Mouse (Mus musculus): ENCODE measurements around the gene Ttc3. TPM values are rescaled to one million over a fixed set of nuclear protein-coding genes. Genes with fewer than 3 reads are reported as not detected.
A peak's percentile ranks its signal among the peaks of the same experiment; 100 is the strongest.
"Not testable (repeated sequence)": the region's sequence is repeated elsewhere in the genome, so short reads cannot be mapped to it uniquely, and the experiment has no call there.

The Ttc3 gene
- total and polyA plus RNA-seq, 2 experiments from 2014 or later = 1,014 to 1,263 TPM

DNA sequence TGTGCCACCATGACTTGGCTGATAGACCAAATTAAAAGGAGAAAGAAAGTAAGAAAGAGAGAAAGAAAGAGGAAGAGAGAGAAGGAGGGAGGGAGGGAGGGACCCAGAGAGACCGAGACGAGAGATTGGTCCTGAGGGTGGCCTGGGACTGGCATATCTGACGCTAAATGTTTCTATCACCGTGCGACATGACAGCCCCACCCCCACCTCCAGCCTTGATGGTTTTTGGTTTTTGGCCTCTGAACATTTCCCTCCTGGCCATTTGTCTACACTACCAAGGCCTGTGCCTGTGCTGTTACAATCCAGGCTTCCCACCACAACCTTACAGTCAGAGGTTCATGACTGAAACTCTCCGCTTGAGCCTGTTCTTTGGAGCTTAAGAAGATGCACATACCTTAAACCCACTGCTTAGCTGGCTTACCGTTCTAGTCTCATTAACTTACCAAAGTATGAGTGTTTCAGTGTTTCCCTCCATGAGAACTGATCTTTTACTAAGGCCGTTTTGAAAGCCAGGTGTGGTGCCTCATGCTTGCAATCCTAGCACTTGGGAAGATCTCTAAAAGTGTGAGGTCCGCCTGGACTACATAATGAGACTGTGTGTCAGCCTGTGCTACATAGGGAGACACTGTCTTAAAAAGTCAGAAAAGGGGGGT lies 39.1 kb upstream of the Ttc3 start:
- WGBS = 88% methylated on average over 9 of the region's 9 CpGs
- TF ChIP-seq CTCF (IDR thresholded peaks at IDR 0.05; ENCODE audit: low read depth) = no peak
- no peak for ATAC-seq
- Histone ChIP-seq H3K36me3 (ENCODE audit: insufficient read depth) (no peaks in the 10 kb centered on the region), H3K4me1 (ENCODE audit: insufficient read depth) (peaks cover 9% of the 10 kb centered on the region; the same call in 1 of the 2 replicates), H3K27me3 (ENCODE audit: insufficient read depth, low read length) (peaks cover 18% of the 10 kb centered on the region), H3K4me2 (ENCODE audit: low read depth) (no peak overlapping the region), H3K9ac (no peak overlapping the region), H3K4me3 (ENCODE audit: low read depth, low read length) (no peak overlapping the region), H3K27ac (ENCODE audit: low read depth, low read length) (no peak overlapping the region), H3K9me3 (ENCODE audit: low read length) (no peaks in the 10 kb centered on the region)
- no peak for DNase-seq

DNA sequence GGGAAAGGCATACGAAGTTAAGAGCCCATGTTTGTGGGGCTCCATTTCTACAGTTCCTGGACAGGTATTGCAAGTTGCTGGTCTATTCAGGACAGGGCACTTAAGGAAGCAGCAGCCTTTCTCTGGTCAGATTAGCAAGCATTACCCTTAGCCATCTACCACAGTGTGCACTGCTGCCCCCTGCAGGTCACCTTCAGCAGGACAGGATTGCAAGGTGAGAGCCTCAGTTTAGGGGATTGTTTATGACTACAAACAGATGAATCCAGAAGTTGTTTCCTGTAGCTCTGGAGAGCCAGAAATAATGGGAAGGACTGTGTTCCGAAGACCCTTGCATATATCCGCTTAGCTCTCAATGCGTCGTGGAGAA lies 38.5 kb upstream of the Ttc3 start:
- WGBS = 71% methylated on average over 5 of the region's 5 CpGs
- TF ChIP-seq CTCF (IDR thresholded peaks at IDR 0.05; ENCODE audit: low read depth) = peak; percentile 65
- Histone ChIP-seq H3K9me3 (ENCODE audit: low read length) (no peaks in the 10 kb centered on the region), H3K27me3 (ENCODE audit: insufficient read depth, low read length) (peaks cover 15% of the 10 kb centered on the region), H3K9ac (no peak overlapping the region), H3K4me1 (ENCODE audit: insufficient read depth) (peaks cover 9% of the 10 kb centered on the region; the same call in 1 of the 2 replicates), H3K4me2 (ENCODE audit: low read depth) (no peak overlapping the region), H3K36me3 (ENCODE audit: insufficient read depth) (no peaks in the 10 kb centered on the region), H3K4me3 (ENCODE audit: low read depth, low read length) (no peak overlapping the region), H3K27ac (ENCODE audit: low read depth, low read length) (no peak overlapping the region)
- ATAC-seq (no peak), DNase-seq (no peak)

DNA sequence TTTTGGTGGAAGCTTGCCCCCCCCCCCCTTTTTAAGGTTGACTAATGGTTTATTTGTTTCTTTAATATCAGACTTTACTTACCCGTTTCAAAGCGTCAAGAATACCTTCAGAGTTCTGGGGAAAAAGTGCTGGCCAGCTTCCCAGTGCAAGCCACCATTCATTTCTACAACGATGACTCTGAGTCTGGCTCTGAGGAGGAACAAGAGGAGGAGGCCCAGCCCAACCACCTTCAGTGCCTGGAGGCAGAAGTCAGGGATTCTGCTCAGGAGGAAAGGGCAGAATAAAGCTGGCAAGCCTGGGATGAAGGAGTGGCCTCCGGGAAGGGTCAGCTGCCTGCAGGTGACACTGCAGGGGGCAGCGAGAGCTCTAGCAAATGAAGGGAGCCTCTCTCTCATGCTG lies 34.8 kb upstream of the Ttc3 start:
- ATAC-seq = no peak
- Histone ChIP-seq H3K27me3 (ENCODE audit: insufficient read depth, low read length) (no peaks in the 10 kb centered on the region), H3K9ac (no peak overlapping the region), H3K4me3 (ENCODE audit: low read depth, low read length) (no peak overlapping the region), H3K4me2 (ENCODE audit: low read depth) (no peak overlapping the region), H3K4me1 (ENCODE audit: insufficient read depth) (no peaks in the 10 kb centered on the region), H3K9me3 (ENCODE audit: low read length) (no peaks in the 10 kb centered on the region), H3K36me3 (ENCODE audit: insufficient read depth) (no peaks in the 10 kb centered on the region), H3K27ac (ENCODE audit: low read depth, low read length) (no peak overlapping the region)
- TF ChIP-seq CTCF (IDR thresholded peaks at IDR 0.05; ENCODE audit: low read depth) = no peak
- no peak for DNase-seq
- WGBS = 26% methylated on average over 5 of the region's 5 CpGs

DNA sequence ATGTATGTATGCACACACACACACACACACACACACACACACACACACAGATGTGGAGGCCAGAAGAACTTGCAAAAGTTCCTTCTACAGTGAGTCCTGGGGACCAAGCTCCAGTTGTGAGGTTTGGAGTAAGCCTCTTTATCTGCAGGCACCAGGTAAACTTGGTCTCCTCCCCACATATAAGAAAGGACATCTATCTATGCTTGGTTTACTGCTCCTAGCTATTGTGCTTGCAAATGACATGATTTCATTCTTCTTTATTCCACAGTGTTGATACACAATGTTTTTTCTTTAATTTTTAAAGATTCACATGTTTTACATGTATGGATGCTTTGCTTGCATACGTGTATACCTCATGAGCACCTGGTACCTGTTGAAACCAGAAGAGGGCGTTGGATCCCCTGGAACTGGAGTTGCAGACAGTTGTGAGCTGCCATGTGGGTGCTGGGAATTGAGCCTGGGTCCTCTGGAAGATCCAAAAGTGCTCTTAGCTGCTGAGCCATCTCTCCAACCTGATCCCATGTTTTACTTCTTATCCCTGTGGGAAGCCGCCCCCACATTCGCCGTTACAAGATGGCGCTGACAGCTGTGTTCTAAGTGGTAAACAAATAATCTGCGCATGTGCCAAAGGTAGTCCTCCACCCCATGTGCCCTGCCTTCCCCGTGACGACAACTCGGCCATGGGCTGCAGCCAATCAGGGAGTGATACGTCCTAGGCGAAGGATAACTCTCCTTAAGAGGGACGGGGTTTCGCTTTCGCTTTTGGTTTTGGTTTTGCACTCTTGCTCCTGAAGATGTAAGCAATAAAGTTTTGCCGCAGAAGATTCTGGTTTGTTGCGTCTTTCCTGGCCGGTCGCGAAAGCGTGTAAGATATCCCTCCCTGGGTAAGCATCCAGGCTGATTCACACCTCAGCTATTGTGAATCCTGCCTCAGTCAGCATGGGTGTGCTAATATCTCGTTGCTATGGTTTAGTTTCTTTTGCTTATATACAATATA lies 31.0 kb upstream of the Ttc3 start:
- not testable (repeated sequence) for H3K4me3 ChIP-seq (ENCODE audit: low read depth, low read length); H3K4me1 ChIP-seq (ENCODE audit: insufficient read depth); H3K9ac ChIP-seq; DNase-seq; ATAC-seq; H3K27ac ChIP-seq (ENCODE audit: low read depth, low read length); H3K36me3 ChIP-seq (ENCODE audit: insufficient read depth); H3K27me3 ChIP-seq (ENCODE audit: insufficient read depth, low read length); H3K9me3 ChIP-seq (ENCODE audit: low read length); H3K4me2 ChIP-seq (ENCODE audit: low read depth)
- 92% methylated on average over 18 of the region's 22 CpGs for WGBS

DNA sequence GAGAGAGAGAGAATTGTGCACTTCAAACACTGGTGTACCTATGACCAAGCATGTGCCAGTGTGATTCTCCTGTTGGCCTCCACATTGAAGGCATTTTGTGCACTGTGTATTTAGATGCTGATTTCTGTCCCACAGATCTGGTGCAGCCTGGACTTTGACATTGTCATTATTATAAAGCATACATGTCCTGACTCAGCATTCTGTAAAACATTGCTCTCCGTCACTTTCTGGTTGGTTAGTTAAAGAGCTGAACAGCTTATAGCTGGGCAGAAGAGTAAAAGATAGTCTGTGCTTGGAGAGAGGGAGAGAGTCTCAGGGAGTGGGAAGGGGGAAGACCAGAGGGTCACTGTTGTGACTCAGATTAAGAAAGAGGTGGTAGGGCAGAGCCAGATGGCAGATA lies 24.7 kb upstream of the Ttc3 start:
- no peaks in the 10 kb centered on the region for H3K27me3 ChIP-seq (ENCODE audit: insufficient read depth, low read length)
- no peak for DNase-seq
- no peak for ATAC-seq
- TF ChIP-seq CTCF (IDR thresholded peaks at IDR 0.05; ENCODE audit: low read depth) = no peak
- no peaks in the 10 kb centered on the region for H3K4me1 ChIP-seq (ENCODE audit: insufficient read depth)
- no peak overlapping the region for H3K9ac ChIP-seq
- no peaks in the 10 kb centered on the region for H3K36me3 ChIP-seq (ENCODE audit: insufficient read depth)
- H3K4me3 ChIP-seq (ENCODE audit: low read depth, low read length) = no peak overlapping the region
- H3K27ac ChIP-seq (ENCODE audit: low read depth, low read length) = no peak overlapping the region
- 72% methylated on average over 1 of the region's 1 CpGs for WGBS
- no peaks in the 10 kb centered on the region for H3K9me3 ChIP-seq (ENCODE audit: low read length)
- H3K4me2 ChIP-seq (ENCODE audit: low read depth) = no peak overlapping the region

DNA sequence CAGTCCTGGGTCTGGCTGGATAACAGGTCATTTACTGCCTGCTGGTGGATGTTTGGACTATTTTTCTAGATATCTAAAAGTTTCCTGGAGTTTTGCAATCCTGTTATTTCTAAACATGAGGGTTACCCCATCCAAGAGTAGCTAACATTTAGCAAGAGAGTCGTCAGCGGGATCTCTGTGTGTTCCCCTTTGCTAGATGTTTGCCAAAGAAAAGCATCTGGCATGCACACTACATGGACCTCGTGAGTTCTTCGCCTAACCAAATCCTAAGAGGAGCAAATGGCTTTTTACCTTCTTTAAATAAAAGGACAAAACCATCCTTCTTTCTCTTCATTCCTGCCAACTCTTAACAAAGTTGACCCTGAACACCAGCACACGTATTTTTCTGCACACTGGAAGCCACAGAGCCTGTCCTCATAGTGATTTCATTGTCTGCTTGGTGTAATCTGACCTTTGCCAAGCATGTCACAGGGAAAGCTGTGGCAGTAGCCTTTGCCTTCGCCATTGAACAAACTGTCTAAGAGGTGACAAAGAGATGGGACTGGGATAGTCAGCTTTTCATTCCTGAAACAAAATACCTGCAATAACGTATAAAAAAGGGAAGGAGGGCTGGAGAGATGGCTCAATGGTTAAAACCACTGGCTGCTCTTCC lies 23.2 kb upstream of the Ttc3 start:
- WGBS = 78% methylated on average over 7 of the region's 7 CpGs
- H3K36me3 ChIP-seq (ENCODE audit: insufficient read depth) = no peaks in the 10 kb centered on the region
- no peaks in the 10 kb centered on the region for H3K9me3 ChIP-seq (ENCODE audit: low read length)
- H3K4me3 ChIP-seq (ENCODE audit: low read depth, low read length) = no peak overlapping the region
- H3K4me1 ChIP-seq (ENCODE audit: insufficient read depth) = no peaks in the 10 kb centered on the region
- no peak overlapping the region for H3K9ac ChIP-seq
- no peaks in the 10 kb centered on the region for H3K27me3 ChIP-seq (ENCODE audit: insufficient read depth, low read length)
- ATAC-seq (no peak), DNase-seq (no peak)
- no peak for TF ChIP-seq CTCF (IDR thresholded peaks at IDR 0.05; ENCODE audit: low read depth)
- H3K4me2 ChIP-seq (ENCODE audit: low read depth) = no peak overlapping the region
- no peak overlapping the region for H3K27ac ChIP-seq (ENCODE audit: low read depth, low read length)

DNA sequence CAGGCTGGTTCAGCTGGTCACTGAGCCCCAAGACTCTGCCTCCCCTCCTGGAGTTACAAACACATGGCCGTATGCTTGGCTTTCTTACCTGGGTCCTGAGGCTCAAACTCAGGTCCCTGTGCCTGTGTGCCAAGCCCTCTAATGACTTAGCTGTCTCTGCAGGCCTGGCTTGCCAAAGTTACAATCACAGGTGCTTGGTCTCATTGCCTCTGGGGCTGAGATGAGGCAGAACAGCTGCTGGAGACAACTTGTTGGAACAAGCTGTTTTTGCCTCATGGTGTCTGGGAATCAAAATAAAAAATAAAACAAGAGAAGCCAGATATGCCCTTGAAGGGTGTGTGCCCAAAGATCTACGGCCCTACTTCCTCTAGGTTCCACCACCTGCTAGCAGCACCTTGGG lies 21.6 kb upstream of the Ttc3 start:
- H3K4me2 ChIP-seq (ENCODE audit: low read depth) = no peak overlapping the region
- H3K9ac ChIP-seq = no peak overlapping the region
- WGBS = 95% methylated on average over 2 of the region's 2 CpGs
- H3K9me3 ChIP-seq (ENCODE audit: low read length) = no peaks in the 10 kb centered on the region
- H3K36me3 ChIP-seq (ENCODE audit: insufficient read depth) = no peaks in the 10 kb centered on the region
- no peak overlapping the region for H3K27ac ChIP-seq (ENCODE audit: low read depth, low read length)
- ATAC-seq (no peak), DNase-seq (no peak)
- TF ChIP-seq CTCF (IDR thresholded peaks at IDR 0.05; ENCODE audit: low read depth) = no peak
- no peaks in the 10 kb centered on the region for H3K4me1 ChIP-seq (ENCODE audit: insufficient read depth)
- H3K27me3 ChIP-seq (ENCODE audit: insufficient read depth, low read length) = no peaks in the 10 kb centered on the region
- no peak overlapping the region for H3K4me3 ChIP-seq (ENCODE audit: low read depth, low read length)
